Mouse (Mus musculus) inflammation-experienced regulatory T-cells (primary cell): ENCODE results near the gene Pex11a. TPM values are rescaled to one million over a fixed set of nuclear protein-coding genes. Genes with fewer than 3 reads are reported as not detected.

ENCODE experiments used
- polyA plus RNA-seq, 2 experiments: library from polyadenylated mRNA; unstranded; fragments of 100-300 nt; shearing (Covaris generic); gene quantifications; one replicate each; pipeline ENCODE4 v1.2.1; 2017

Pex11a gene
- 1 to 10 TPM; 2.6 to 6.5 TPM for polyA plus RNA-seq

DNA sequence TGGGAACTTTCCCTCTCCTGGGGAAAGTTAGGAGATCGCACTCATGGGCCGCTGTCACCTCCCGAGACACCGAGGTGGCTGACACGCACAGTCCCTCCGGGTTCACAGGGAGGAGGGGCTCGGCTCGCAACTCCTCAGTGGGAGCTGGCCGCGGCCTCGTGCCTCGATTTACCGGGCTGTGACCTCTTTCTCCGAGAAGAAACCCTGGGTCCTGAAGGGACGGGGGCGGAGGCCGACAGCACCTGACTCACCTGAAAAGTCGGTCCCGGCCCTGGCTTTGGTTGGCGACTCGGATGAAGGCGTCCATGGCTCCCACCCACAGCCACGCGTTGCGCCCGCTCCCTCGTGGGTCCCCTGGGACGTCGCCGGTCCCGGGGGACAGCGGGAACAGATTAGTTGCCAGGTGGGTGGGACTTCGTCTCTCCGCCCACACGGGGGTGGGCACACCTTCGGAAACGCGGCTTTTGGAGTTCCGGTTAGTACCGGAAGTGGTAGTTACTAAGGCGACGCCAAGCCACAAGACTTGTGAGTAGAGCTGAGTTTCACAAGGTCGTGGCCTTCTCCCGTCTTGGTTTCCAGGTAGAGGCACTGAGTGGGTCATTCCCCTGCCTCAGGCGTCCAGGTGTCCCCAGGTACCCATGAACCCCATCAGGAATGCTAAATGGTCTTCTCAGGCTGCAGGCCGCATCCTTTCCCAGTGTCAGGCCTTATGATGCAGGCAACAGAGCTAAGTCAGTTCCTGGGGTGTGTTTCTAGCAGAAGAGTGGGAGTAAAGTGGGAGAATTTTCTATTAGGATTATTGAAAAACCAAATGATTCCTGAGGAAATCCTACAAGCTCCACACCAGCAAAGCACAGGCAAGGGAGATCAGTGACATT lies at the start of gene Pex11a, which contains the start of gene Wdr93:
Gene Pex11a (minus strand): TSS at position 473 of the 878 bp plus-strand sequence.
Gene Wdr93 (plus strand): TSS at position 505 of the 878 bp plus-strand sequence.

DNA sequence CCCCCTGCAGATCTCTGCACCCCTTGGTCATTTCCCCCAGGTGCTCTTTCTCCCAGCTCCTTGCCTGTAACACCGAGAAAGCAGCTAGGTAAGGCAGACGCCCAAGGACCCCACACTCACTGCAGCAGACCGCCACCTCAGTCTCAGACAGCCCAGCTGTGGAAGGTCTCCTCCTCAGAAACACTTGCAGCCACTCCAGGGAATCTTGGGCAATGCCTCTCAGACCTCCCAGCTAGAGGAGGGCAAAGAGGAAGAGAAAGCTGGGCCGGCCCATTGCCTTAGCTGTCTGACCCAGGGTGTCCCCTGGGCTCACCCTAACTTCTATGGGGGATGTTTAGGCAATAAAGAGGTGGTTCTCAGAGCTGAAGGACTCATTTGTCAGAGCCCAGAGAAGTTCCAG lies 10.3 kb downstream of the Pex11a start, which contains the start of gene Plin1:
Gene Plin1 (minus strand): TSS at position 282 of the 400 bp plus-strand sequence.

DNA sequence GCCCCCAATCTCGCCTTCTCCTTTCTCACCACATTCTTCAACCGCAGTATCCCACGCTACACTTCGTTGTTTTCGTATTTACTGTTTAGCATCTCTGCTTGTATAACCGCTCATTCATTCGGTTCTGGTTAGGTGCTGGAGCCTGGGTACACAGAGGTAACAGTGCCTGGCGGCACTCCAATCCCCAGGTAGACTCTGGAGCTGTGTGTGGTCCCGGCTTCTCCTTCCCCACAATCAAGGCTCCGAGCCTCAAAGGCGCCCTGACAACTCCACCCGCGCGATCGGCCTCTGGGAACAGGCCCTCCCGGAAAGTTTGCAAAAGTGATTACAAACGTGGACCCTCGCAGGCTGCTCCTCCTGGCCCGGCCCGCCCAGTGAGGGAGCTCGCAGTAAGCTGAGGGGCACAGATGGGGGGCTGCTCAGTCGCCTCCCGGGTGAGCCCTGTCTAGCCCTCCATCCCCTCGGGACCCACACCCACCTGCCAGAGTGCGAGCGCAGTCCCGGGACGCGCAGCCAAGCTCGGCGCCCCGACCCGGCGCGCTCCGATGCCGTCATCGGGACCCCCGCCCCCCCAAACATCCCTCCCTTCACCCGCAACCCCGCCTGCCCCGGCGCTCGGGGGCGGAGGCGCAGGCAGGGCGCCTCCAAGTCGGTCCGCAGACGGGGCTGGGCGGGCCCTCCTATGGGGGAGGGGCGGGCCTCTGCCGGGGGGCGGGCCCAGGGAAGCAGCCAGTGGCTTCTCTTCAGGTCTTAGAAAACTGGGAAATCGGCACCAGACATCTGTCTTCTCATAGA lies 27.5 kb downstream of the Pex11a start, which contains the start of gene Kif7:
Gene Kif7 (minus strand): TSS at position 534 of the 795 bp plus-strand sequence.

Other genes starting within 250 kb of the Pex11a start
- under 1 TPM in 1 of 2 experiments, not detected in 1; 0.27 TPM for gene Rhcg, start 125.5 kb downstream of the Pex11a start, polyA plus RNA-seq
- gene Ticrr, start 82.9 kb downstream of the Pex11a start, polyA plus RNA-seq: 1 to 10 TPM; 3.1 to 3.8 TPM
- gene Kif7, start 27.4 kb downstream of the Pex11a start, polyA plus RNA-seq: 1 to 10 TPM in 1 of 2 experiments, under 1 TPM in 1; 0.98 to 4.4 TPM
- under 1 TPM; 0.24 to 0.47 TPM for gene Plin1, start 10.2 kb downstream of the Pex11a start, polyA plus RNA-seq
- under 1 TPM; 0.07 to 0.32 TPM for gene Wdr93, start within 50 bp of the Pex11a start, polyA plus RNA-seq
- gene Mesp1, start 50.7 kb upstream of the Pex11a start, polyA plus RNA-seq: not detected
- gene Mesp2, start 67.6 kb upstream of the Pex11a start, polyA plus RNA-seq: 1 to 10 TPM in 1 of 2 experiments, under 1 TPM in 1; 0.29 to 1.7 TPM
- under 1 TPM; 0.16 to 0.92 TPM for gene Anpep, start 117.9 kb upstream of the Pex11a start, polyA plus RNA-seq
- 10 to 100 TPM; 22.5 to 23.9 TPM for gene Ap3s2, start 177.5 kb upstream of the Pex11a start, polyA plus RNA-seq
- under 1 TPM; 0.23 to 0.81 TPM for gene Arpin, start 192.2 kb upstream of the Pex11a start, polyA plus RNA-seq